In the genomic region with DNA sequence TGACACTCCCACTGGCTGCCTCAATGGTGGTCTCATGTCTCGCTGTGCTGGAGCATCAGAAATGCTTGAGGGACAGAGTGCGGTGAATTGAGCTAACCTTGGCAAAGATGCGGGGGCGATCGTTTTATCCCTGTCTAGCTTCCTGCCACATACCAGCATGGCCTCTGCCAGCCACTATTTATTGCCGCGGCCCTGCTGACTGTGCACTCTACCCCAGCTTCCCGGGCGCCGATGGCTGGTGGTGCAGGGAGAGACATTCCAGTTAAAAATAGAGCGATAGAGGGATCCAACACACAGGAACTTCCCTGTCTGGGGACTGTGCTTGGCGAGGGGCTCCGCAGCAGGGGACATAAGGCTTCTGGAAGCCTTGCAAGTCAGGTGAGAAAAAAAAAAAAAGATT, we compare ENCODE assay signal across 15 mouse cellular contexts. TPM values are rescaled to one million over a fixed set of nuclear protein-coding genes. Genes with fewer than 3 reads are reported as not detected.
DNase-seq lines count a peak whose midpoint lies in the region; ATAC-seq lines count a peak whose summit lies in the region.
"Had no signal": no experiment of that assay in that cellular context is flagged by ENCODE, and none has a peak within 500 bp of the region (broad histone marks: within the 10 kb centered on the region; RNA-seq: fewer than 3 reads in every experiment).

No protein-coding gene starts in this region.

- peaks cover 82% of the 10 kb centered on the region for H3K4me1 ChIP-seq in heart, embryonic 10.5 days
- H3K4me1 ChIP-seq in forebrain, embryonic 13.5 days, result peaks cover 12% of the 10 kb centered on the region

- no peaks in the 10 kb centered on the region for H3K9me3 ChIP-seq in heart, embryonic 10.5 days
- H3K9me3 ChIP-seq in forebrain, embryonic 13.5 days (replicated peaks), result no peaks in the 10 kb centered on the region
- H3K9me3 ChIP-seq: forebrain, embryonic 15.5 days; liver, embryonic 12.5 days; megakaryocyte, embryonic 14.5 days had no signal

- intact Hi-C loops in heart, postnatal 25 days (cut with DNase I), result loop anchor here (10.0 kb wide), 2 partner anchors 337 to 487 kb away; a partner anchor contains a TSS

- WGBS in heart, embryonic 10.5 days, result 26% methylated on average over 13 of the region's 13 CpGs
- 74% methylated on average over 13 of the region's 13 CpGs for WGBS in forebrain, embryonic 13.5 days

- 0 out of 2 replicates have a peak, but pooled peaks have one; percentile 41 for ATAC-seq in erythroblast, adult 5-6 weeks (replicated peaks; ENCODE audit: low FRiP score, poor library complexity, severe bottlenecking)
- ATAC-seq in inflammation-experienced regulatory T-cells, adult 6 months, result no peak
- ATAC-seq in forebrain, embryonic 13.5 days, result no peak
- ATAC-seq: forebrain, embryonic 15.5 days; liver, embryonic 12.5 days had no signal

- no peak overlapping the region for H3K4me2 ChIP-seq in forebrain, embryonic 13.5 days
- H3K4me2 ChIP-seq: forebrain, embryonic 15.5 days; liver, embryonic 12.5 days had no signal

- peak; percentile 44 to 58 for DNase-seq in kidney, postnatal 4 days
- DNase-seq in kidney, adult 8-10 months, result no peak
- peak; percentile 85 for DNase-seq in heart, embryonic 10.5 days (ENCODE audit: low spot score)
- peak; percentile 43 for DNase-seq in heart, postnatal 25 days (ENCODE audit: low spot score)
- DNase-seq in retina, postnatal 1 day, result no peak
- DNase-seq: cerebellum, adult 11-12 months; right cerebral cortex, postnatal 14 days; thymus, postnatal 14 days had no signal

- H3K36me3 ChIP-seq in heart, embryonic 10.5 days, result peaks cover 43% of the 10 kb centered on the region
- H3K36me3 ChIP-seq in forebrain, embryonic 13.5 days (ENCODE audit: poor library complexity, severe bottlenecking), result no peaks in the 10 kb centered on the region
- H3K36me3 ChIP-seq: forebrain, embryonic 15.5 days had no signal

- no peaks in the 10 kb centered on the region for H3K27me3 ChIP-seq in heart, embryonic 10.5 days (ENCODE audit: insufficient read depth, poor library complexity, severe bottlenecking)
- H3K27me3 ChIP-seq in forebrain, embryonic 13.5 days, result no peaks in the 10 kb centered on the region
- H3K27me3 ChIP-seq: forebrain, embryonic 15.5 days; liver, embryonic 12.5 days had no signal

- peak overlapping the region; percentile 87 for H3K27ac ChIP-seq in heart, embryonic 10.5 days
- no peak overlapping the region for H3K27ac ChIP-seq in forebrain, embryonic 13.5 days
- H3K27ac ChIP-seq: forebrain, embryonic 15.5 days; liver, embryonic 12.5 days had no signal

- H3K9ac ChIP-seq in forebrain, embryonic 13.5 days, result no peak overlapping the region
- H3K9ac ChIP-seq: forebrain, embryonic 15.5 days; liver, embryonic 12.5 days had no signal

- H3K4me3 ChIP-seq in heart, embryonic 10.5 days, result peak overlapping the region; percentile 29; the same call in 1 of the 2 replicates
- no peak overlapping the region for H3K4me3 ChIP-seq in forebrain, embryonic 13.5 days
- H3K4me3 ChIP-seq: forebrain, embryonic 15.5 days; liver, embryonic 12.5 days; megakaryocyte, embryonic 14.5 days had no signal

RNA-seq across cellular contexts. Expression of a gene that starts 33.0 kb away (rescaled TPM):
- 0.19 and 7.5 TPM in 2 replicates for total RNA-seq in erythroblast, adult 5-6 weeks (2015; ENCODE audit: low replicate concordance)
- 0.51 and 2.0 TPM in 2 replicates for total RNA-seq in erythroblast, adult 5-6 weeks (2017; ENCODE audit: low replicate concordance)
- 138 and 170 TPM in 2 replicates for polyA plus RNA-seq in heart, embryonic 10.5 days (2016; fragmentation: Nextera tagmentation; extraction: Ambion mirVana)
- total RNA-seq in heart, postnatal 25 days (2021), result 10 to 100 TPM; 20.8 to 20.9 TPM
- under 1 TPM in 2 of 3 experiments, not detected in 1; 0.70 to 0.77 TPM for polyA plus RNA-seq in inflammation-experienced regulatory T-cells, adult 6 months (2017; shearing (Covaris generic))
- polyA plus RNA-seq in forebrain, embryonic 13.5 days (2015; fragmentation: Nextera tagmentation; extraction: Ambion mirVana), result 127 and 131 TPM in 2 replicates
- total RNA-seq: neutrophil, adult 5-6 weeks had no signal

RNA-seq across cellular contexts. Expression of a gene that starts 42.2 kb away (rescaled TPM):
- 20.0 and 25.5 TPM in 2 replicates for total RNA-seq in erythroblast, adult 5-6 weeks (2015; ENCODE audit: low replicate concordance)
- total RNA-seq in erythroblast, adult 5-6 weeks (2017; ENCODE audit: low replicate concordance), result 27.2 and 29.6 TPM in 2 replicates
- polyA plus RNA-seq in heart, embryonic 10.5 days (2016; fragmentation: Nextera tagmentation; extraction: Ambion mirVana), result 100 and 130 TPM in 2 replicates
- total RNA-seq in heart, postnatal 25 days (2021), result 10 to 100 TPM; 79.6 to 81.5 TPM
- 100 to 1,000 TPM in 2 of 3 experiments, 10 to 100 TPM in 1; 84.1 to 109 (median 101) TPM for polyA plus RNA-seq in inflammation-experienced regulatory T-cells, adult 6 months (2017; shearing (Covaris generic))
- 6.5 and 7.0 TPM in 2 replicates for polyA plus RNA-seq in forebrain, embryonic 13.5 days (2015; fragmentation: Nextera tagmentation; extraction: Ambion mirVana)

Comparison
In these comparisons a context has a peak if more than half of its experiments do, and no peak if none do; other contexts are left out.
1. DNase-seq: peak in kidney, postnatal 4 days (2 of 2), heart, embryonic 10.5 days (single experiment) and heart, postnatal 25 days (single experiment); none in kidney, adult 8-10 months (0 of 2) and retina, postnatal 1 day (single experiment).
2. RNA of a gene that starts 33.0 kb away (polyA plus RNA-seq): 138 to 170 TPM in heart, embryonic 10.5 days and 127 to 131 TPM in forebrain, embryonic 13.5 days; 0.70 to 0.77 TPM in inflammation-experienced regulatory T-cells, adult 6 months; every median in the first group is over 10 times any median in the second.
3. RNA of a gene that starts 42.2 kb away (polyA plus RNA-seq): 84.1 to 109 TPM in inflammation-experienced regulatory T-cells, adult 6 months and 100 to 130 TPM in heart, embryonic 10.5 days; 6.5 to 7.0 TPM in forebrain, embryonic 13.5 days; every median in the first group is over 10 times any median in the second.